Mouse (Mus musculus) urinary bladder, adult 18-20 months (tissue): ENCODE measurements at regions not wholly inside any gene's neighbourhood (a gene's known extent, or its start where the extent isn't known, plus 50 kb on each side); places are given as distances from the start of the nearest gene placed in this dataset.

Source experiments
- DNase-seq, 2 experiments: peaks; one replicate each; pipeline ENCODE4 v3.0.0; 2022; ENCODE audit warnings: low spot score in 2 of 2, mixed read lengths in 2 of 2

- DNase-seq: no peak
These were observed 51.0 kb upstream of the Tmem252 start for GRCm38 (mm10) chr19:24622776-24623175.

- no peak for DNase-seq
These were observed 51.5 kb upstream of the Tmem252 start for GRCm38 (mm10) chr19:24622309-24622708.

GRCm38 (mm10) chr19:24621610-24622220 is 52.1 kb upstream of the Tmem252 start:
- peak; percentile 30 to 40 for DNase-seq

GRCm38 (mm10) chr19:24615762-24616310 is 58.0 kb upstream of the Tmem252 start:
- no peak for DNase-seq

GRCm38 (mm10) chr19:24607884-24608283 is 52.2 kb upstream of the Pip5k1b start:
- no peak for DNase-seq

- DNase-seq: no peak
These were observed 50.8 kb upstream of the Pip5k1b start for GRCm38 (mm10) chr19:24606390-24606976.
